Mouse (Mus musculus) C2C12 (cell line): ENCODE results near the gene Epn2.

ENCODE experiments used
- CTCF ChIP-seq: IDR thresholded peaks from one replicate; pipeline ENCODE4 v1.5.1; 2011; ENCODE audit not compliant: control insufficient read depth, insufficient read depth, insufficient read length
- MAX ChIP-seq: IDR thresholded peaks from one replicate; pipeline ENCODE4 v1.6.1; 2011; ENCODE audit warnings: mild to moderate bottlenecking, control low read depth
- MYOD1 ChIP-seq: IDR thresholded peaks from one replicate; pipeline ENCODE4 v1.6.1; 2011; ENCODE audit warnings: low read depth; ENCODE audit not compliant: control insufficient read depth, insufficient read length
- MYOG ChIP-seq: IDR thresholded peaks from one replicate; pipeline ENCODE4 v1.6.1; 2011; ENCODE audit not compliant: control insufficient read depth, insufficient read length; ENCODE audit errors: extremely low read depth

- TF ChIP-seq CTCF (no peak), MYOD1 (no peak), MAX (no peak), MYOG (no peak)
Observed at GRCm38 (mm10) chr11:61478788-61479187, 100.7 kb downstream of the Epn2 start.
